Mouse (Mus musculus) cortical plate, adult 2 months (tissue): ENCODE results near the gene Atg10.

Experiments used
- CTCF ChIP-seq: fragments of 200-500 bp; IDR thresholded peaks from 2 replicates; pipeline ENCODE4 v1.5.1; 2011; ENCODE audit warnings: mild to moderate bottlenecking, control low read depth, low read length; ENCODE audit not compliant: insufficient read depth; ENCODE audit errors: extremely low read depth
- POLR2A ChIP-seq: fragments of 200-500 bp; IDR thresholded peaks from 2 replicates; pipeline ENCODE4 v1.6.1; 2011; ENCODE audit warnings: mild to moderate bottlenecking, low read length, control low read depth; ENCODE audit not compliant: insufficient read depth; ENCODE audit errors: extremely low read depth

GRCm38 (mm10) chr13:90962836-90963760 lies 260.7 kb downstream of the Atg10 start:
- TF ChIP-seq POLR2A (no peak), CTCF (no peak)
